Mouse (Mus musculus): ENCODE measurements around the gene Mtfr1l.
A peak's percentile ranks its signal among the peaks of the same experiment; 100 is the strongest.

Mtfr1l gene

DNA sequence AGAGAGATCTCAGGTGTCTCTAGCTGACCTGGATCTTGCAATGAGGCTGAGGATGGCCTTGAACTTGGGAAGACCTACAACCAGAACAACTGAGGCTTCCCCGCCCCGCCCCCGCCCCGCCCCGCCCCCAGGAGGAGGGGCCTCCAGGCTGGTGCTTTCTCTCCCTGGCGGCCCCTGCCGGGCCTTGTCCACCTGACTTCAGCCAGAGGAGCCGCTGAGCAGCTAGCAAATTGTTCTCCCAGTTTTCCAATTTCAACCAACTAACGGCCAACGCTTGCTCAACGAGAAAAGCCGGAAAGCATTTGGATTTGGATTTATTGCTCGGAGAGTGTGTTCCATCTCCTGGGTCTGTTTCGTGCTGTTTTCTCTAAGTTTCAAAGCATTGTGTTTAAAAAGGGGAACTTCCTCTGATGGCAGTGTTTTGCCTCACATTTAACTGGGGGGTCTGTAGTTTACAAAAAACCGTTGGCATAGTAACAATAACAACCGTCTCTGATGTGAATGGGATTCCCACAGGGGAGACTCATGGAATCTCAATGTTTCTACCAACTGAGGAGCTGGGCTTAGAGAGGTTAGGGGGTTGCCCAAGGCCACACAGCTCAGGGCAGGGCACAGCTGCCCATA is 22.6 kb upstream of the Mtfr1l start:
- no peak for DNase-seq (ENCODE audit: low read depth, low spot score)

- DNase-seq (ENCODE audit: low read depth, low spot score) = no peak
Measured at GRCm38 (mm10) chr4:134555956-134556580, 20.9 kb upstream of the Mtfr1l start.

- no peak for DNase-seq (ENCODE audit: low read depth, low spot score)
Measured at GRCm38 (mm10) chr4:134553631-134554030, 18.4 kb upstream of the Mtfr1l start.

GRCm38 (mm10) chr4:134551494-134552316 is 16.5 kb upstream of the Mtfr1l start, which contains the start of gene Selenon:
TSS of gene Selenon (minus strand) at chr4:134552166.
- DNase-seq (ENCODE audit: low read depth, low spot score) = no peak

DNA sequence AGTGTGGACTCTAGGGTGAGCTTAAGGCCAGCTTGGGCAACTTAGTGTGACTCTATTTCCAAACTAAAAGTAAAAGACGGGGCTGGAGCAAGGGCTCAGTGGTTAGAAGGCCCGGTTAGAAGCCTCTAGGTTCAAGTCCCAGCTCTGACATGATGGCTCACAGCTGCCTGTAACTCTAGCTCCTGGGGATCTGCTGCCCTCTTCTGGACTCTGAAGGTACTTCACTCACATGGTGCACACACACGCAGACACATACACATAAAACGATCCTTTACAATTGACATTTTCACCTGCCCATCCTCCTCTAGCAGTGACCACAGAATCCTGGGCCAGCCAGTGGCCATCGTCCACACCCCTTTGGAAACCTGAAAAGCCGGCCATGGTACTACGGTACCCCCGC is 14.7 kb upstream of the Mtfr1l start:
- DNase-seq (ENCODE audit: low read depth, low spot score) = no peak

DNA sequence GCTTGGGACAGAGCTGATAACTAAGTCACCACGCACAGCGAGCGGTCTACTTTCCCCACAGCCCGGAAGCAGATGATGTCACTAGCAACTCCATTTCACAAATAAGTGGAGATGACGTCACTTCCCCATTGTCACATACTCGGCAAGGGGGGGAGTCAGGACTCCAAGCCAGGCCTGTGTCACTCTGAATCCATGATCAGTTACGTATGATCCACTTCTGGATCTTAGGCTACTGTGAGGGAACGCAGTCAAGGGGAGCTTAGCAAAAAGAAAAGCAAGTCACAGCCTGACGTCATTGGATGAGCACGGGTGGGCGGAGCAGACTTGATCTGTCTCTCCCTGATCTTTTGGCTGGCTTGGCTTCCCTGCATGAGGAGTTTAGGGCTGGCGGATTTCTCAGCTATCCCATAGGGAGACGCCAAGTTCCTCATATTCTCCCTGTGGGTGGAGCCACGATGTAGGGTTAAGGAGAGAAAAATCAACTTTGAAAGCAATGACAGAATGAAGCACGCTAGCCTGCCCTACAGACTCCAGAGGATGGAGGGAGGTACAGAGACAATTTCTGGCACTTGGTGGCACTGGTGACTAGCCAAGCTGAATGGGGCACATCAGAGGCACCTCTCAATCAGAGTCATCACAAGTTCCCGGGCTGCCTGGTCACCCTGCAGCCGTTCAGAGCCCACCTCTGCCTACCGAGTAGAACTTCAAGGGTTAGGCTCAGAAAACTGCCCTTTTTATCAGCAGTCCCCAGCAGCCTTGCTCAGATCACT is 13.2 kb upstream of the Mtfr1l start:
- DNase-seq (ENCODE audit: low read depth, low spot score) = no peak

GRCm38 (mm10) chr4:134546814-134547705 is 11.9 kb upstream of the Mtfr1l start:
- DNase-seq (ENCODE audit: low read depth, low spot score) = no peak

DNA sequence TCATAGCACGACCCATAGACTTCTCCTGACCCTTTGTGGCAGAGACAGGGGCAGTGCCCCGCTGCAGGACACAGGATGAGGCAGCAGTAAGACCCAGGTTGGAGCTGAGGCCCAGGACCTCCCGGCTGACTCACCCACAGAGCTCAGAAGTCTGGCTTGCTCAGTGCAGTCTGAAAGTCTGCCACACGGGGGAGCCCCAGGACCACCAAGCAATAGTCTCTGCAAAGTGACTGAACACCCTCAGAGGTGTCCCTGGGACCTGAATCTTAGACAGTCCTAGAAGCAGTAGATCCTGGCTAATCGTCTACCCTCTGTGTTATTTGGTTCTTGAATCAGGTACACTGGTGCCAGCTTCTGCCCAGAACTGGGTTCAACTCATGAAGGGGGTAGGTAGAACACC is 8.1 kb upstream of the Mtfr1l start:
- peak; percentile 86 for DNase-seq (ENCODE audit: low read depth, low spot score)

- DNase-seq (ENCODE audit: low read depth, low spot score) = no peak
Measured at GRCm38 (mm10) chr4:134542726-134543125, 7.5 kb upstream of the Mtfr1l start.

- DNase-seq (ENCODE audit: low read depth, low spot score) = no peak
Measured at GRCm38 (mm10) chr4:134538997-134539580, 3.9 kb upstream of the Mtfr1l start.

DNA sequence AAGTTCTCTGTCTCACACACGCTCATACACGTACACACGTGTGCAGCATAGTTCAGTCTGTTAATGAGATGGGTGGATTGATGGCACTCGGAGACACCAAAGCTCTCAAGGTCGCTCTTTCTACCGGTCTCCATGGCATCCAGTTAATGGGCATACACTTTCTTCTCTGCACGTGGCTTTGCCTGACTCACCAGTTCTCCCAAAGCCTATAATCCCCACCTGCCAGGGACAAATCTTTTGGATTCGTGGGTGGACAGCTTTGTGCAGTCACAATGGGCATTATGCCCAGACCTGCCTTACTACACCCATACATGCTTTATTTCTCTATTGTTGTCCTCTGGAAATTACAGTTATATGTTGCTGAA is 582 bp upstream of the Mtfr1l start:
- DNase-seq (ENCODE audit: low read depth, low spot score) = no peak

- no peak for DNase-seq (ENCODE audit: low read depth, low spot score)
Measured at GRCm38 (mm10) chr4:134534124-134534886, 882 bp downstream of the Mtfr1l start.

- DNase-seq (ENCODE audit: low read depth, low spot score) = no peak
Measured at GRCm38 (mm10) chr4:134533421-134533820, 1.8 kb downstream of the Mtfr1l start.

DNA sequence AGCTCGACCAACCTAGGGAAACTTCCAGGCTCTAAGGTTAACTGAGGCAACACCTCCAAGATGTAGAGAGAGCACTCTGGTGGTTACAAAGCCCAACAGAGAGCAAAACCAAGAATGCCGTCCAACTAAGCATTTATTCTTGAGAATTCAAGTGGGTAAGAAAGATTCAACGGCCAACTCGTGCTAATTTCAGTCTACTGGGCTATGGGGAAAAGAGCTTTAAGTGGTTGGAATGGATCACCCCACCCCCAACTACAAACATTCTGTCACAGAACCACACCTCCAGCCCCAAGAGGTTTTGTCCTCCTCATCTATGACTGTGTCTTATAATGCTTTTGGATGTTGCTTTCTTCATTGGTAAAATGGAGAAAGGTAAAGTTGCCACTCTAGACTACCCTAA is 2.3 kb downstream of the Mtfr1l start:
- no peak for DNase-seq (ENCODE audit: low read depth, low spot score)

DNA sequence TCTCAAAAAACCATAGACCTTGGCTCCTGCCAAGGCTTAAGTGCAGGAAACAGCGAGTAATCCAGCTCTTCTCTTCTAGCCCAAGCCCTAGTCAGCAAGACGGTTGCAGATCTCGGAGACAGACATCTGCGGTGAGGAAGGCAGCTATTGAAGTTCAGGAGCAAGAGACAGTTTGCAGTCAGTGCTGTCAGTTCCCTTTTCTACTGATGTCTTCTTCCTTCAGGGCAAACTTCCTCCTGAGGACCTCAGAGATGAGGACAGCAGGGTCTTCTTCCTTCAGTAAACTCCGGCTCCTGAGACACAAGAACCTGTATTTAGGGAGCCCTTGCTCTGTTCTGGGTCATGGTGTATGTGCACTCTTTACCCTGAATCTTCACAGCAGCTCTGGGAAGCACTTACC is 9.0 kb downstream of the Mtfr1l start:
- DNase-seq (ENCODE audit: low read depth, low spot score) = no peak

DNA sequence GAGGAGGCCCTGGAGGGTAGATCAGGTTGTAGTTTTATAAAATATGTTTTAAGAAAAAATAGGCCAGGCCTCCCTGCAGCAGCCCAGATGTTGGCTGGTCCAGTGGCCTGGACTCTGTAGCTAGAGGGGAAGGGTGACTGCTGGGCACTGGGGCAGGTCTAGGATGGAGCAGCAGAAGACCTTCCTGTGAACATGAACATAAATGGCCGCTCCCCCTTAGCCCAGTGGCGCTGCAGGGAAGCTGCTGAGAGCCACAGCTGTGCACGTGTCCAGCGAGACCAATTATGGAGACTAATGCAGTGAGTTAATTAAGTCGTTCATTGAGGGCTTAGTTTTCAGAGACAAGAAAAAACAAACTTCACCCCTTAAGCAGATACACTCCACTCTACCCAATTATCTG is 9.4 kb downstream of the Mtfr1l start:
- no peak for DNase-seq (ENCODE audit: low read depth, low spot score)

DNA sequence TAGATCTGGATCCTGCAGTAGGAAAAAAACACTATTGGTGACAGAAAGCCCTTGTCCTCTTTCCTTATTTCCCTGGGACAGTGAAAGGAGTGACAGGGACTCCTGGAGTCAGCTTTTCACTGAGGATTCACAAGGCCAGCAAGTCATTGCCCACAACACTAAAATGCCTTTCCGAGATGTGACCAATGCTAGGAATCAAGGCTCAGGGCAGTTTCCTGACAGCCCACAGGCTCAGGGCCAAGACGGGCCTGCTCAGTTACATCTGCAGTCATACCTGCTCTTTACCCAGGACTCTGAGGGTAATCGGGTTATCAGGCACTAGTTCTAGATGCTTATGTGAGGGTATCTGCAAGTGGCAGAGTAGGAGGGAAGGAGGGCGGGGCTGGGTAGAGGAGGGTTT is 11.7 kb downstream of the Mtfr1l start:
- no peak for DNase-seq (ENCODE audit: low read depth, low spot score)

DNA sequence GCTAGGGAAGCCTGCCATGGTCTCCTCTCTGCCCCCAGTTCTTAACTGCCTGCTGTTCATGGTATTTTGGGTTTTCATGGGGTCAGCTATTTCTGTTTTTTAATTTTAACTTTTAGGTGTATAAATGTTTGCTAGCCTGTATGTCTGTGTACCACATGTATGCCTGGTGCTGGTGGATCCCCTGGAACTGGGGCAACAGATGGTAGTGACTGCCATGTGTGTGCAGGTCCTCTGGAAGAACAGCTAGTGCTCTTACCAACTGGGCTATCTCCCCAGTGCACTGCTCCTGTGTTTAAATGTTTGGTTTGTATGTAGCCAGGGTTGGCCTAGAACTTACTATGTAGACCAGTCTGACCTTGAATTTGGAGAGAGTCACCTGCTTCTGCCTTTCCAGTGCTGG is 15.9 kb downstream of the Mtfr1l start:
- DNase-seq (ENCODE audit: low read depth, low spot score) = no peak

DNA sequence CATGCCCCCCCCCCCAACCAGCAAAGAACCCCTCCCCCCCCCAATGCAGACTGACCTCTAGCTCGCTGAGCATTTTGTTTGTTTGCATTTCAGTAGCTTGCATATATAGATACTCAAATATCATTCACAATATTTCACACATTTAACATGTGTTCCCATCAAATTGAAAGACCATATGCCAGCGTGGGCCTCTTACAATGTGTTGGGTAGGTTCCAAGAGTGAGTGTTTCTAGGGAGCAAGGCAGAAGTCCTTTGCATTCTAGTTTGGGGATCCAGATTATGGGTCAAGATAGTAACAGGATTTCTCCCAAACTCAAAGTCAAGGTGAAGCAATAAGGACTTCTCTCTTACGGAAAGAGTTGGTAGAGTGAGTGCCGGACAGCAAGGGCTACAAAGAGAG is 16.6 kb downstream of the Mtfr1l start:
- DNase-seq (ENCODE audit: low read depth, low spot score) = no peak

- DNase-seq (ENCODE audit: low read depth, low spot score) = no peak
Measured at GRCm38 (mm10) chr4:134517719-134518118, 17.5 kb downstream of the Mtfr1l start.

Measured in forelimb bud, embryonic 11.5 days (tissue).